Mouse (Mus musculus): ENCODE measurements around the gene Gm10337. TPM values are rescaled to one million over a fixed set of nuclear protein-coding genes. Genes with fewer than 3 reads are reported as not detected.

The Gm10337 gene
- polyA plus RNA-seq, 1 experiment from 2014 or later = 3.4 TPM

DNA sequence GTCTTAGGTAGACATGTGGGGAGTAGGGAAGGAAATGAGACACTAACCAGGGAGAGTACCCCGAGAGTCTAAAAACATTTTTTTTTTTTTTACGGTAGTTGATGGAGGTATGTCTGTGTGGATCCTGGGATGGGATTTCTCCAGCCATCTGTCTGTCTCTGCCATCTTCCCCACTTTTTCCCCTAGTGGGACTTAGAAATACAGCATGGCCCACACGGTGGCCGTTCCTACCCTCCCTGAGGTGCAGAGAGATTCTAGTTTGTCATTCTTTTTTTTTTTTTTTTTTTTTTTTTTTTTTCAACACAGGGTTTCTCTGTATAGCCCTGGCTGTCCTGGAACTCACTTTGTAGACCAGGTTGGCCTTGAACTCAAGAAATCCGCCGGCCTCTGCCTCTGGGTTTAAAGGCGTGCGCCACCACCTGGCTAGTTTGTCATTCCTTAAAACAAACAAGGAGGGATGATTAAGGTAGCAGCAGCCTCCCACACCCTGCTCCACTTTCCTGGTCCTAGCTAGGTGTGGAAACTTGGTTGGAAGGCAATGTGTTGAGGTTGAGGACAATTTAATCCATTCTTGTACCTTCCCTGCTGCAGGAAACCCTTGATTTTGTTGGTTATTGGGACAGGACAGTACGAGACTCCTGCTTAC is 42.0 kb upstream of the Gm10337 start:
- 77% methylated on average over 9 of the region's 9 CpGs for WGBS
- no peak overlapping the region for H3K4me3 ChIP-seq (ENCODE audit: low read depth, low read length)

DNA sequence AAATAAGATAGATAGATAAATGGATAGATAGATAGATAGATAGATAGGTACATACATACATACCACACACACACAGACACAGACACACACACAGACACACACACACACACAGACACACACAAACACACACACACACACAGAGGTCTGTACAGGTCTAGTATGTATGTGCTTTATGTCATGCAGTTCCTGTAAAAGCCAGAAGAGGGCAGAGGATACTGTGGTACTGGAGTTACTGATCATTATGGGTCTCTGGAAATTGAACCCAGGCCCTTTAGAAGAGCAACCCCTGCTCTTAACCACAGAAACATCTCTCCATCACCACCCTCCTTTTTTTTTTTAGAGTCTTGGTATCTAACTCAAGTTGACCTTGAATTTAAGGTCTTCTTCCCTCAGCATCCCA is 39.9 kb upstream of the Gm10337 start:
- Histone ChIP-seq H3K4me1 (replicated peaks; ENCODE audit: control insufficient read depth, insufficient read depth, low read length) (no peaks in the 10 kb centered on the region; the same call in 1 of the 2 replicates), H3K27ac (ENCODE audit: low read depth) (no peak overlapping the region), H3K4me3 (ENCODE audit: low read depth, low read length) (no peak overlapping the region), H3K4me2 (ENCODE audit: low read length) (no peak overlapping the region), H3K9me3 (ENCODE audit: control insufficient read depth, low read length) (no peaks in the 10 kb centered on the region), H3K27me3 (replicated peaks; ENCODE audit: control insufficient read depth, insufficient read depth, low read length) (no peaks in the 10 kb centered on the region), H3K36me3 (ENCODE audit: control insufficient read depth, insufficient read depth, low read length) (no peaks in the 10 kb centered on the region), H3K9ac (ENCODE audit: low read length) (no peak overlapping the region)
- no peak for DNase-seq (ENCODE audit: low spot score)
- ATAC-seq (replicated peaks; ENCODE audit: low FRiP score, low TSS enrichment, low read depth) = no peak

More for the DNA sequence above, 42.0 kb upstream of the Gm10337 start:
- Histone ChIP-seq H3K9ac (ENCODE audit: low read length) (no peak overlapping the region), H3K36me3 (ENCODE audit: control insufficient read depth, insufficient read depth, low read length) (no peaks in the 10 kb centered on the region), H3K27me3 (replicated peaks; ENCODE audit: control insufficient read depth, insufficient read depth, low read length) (no peaks in the 10 kb centered on the region), H3K4me2 (ENCODE audit: low read length) (no peak overlapping the region), H3K9me3 (ENCODE audit: control insufficient read depth, low read length) (no peaks in the 10 kb centered on the region), H3K27ac (ENCODE audit: low read depth) (no peak overlapping the region), H3K4me1 (replicated peaks; ENCODE audit: control insufficient read depth, insufficient read depth, low read length) (no peaks in the 10 kb centered on the region; the same call in 1 of the 2 replicates)
- DNase-seq (ENCODE audit: low spot score) (no peak), ATAC-seq (replicated peaks; ENCODE audit: low FRiP score, low TSS enrichment, low read depth) (no peak)

- WGBS = 92% methylated on average over 9 of the region's 9 CpGs
- no peak overlapping the region for H3K4me2 ChIP-seq (ENCODE audit: low read length)
- DNase-seq (ENCODE audit: low spot score) (no peak), ATAC-seq (replicated peaks; ENCODE audit: low FRiP score, low TSS enrichment, low read depth) (no peak)
- H3K9me3 ChIP-seq (ENCODE audit: control insufficient read depth, low read length) = no peaks in the 10 kb centered on the region
- no peaks in the 10 kb centered on the region for H3K27me3 ChIP-seq (replicated peaks; ENCODE audit: control insufficient read depth, insufficient read depth, low read length)
- H3K36me3 ChIP-seq (ENCODE audit: control insufficient read depth, insufficient read depth, low read length) = peaks cover 8% of the 10 kb centered on the region; the same call in 1 of the 2 replicates
- no peak overlapping the region for H3K27ac ChIP-seq (ENCODE audit: low read depth)
- H3K4me3 ChIP-seq (ENCODE audit: low read depth, low read length) = no peak overlapping the region
- H3K9ac ChIP-seq (ENCODE audit: low read length) = no peak overlapping the region
- H3K4me1 ChIP-seq (replicated peaks; ENCODE audit: control insufficient read depth, insufficient read depth, low read length) = peaks cover 11% of the 10 kb centered on the region; the same call in 1 of the 2 replicates
Observed at GRCm38 (mm10) chr15:102468675-102469370, 34.7 kb upstream of the Gm10337 start.

GRCm38 (mm10) chr15:102470183-102470604 is 33.3 kb upstream of the Gm10337 start, which contains the start of gene Pcbp2:
Pcbp2 (plus strand) TSS chr15:102470539.
- DNase-seq (ENCODE audit: low spot score) = peak; percentile 93
- H3K36me3 ChIP-seq (ENCODE audit: control insufficient read depth, insufficient read depth, low read length) = peaks cover 22% of the 10 kb centered on the region
- peak within 1 kb of the TSS; percentile 85 for H3K4me2 ChIP-seq (ENCODE audit: low read length)
- H3K9ac ChIP-seq (ENCODE audit: low read length) = peak within 1 kb of the TSS; percentile 97
- H3K4me1 ChIP-seq (replicated peaks; ENCODE audit: control insufficient read depth, insufficient read depth, low read length) = peaks cover 11% of the 10 kb centered on the region; the same call in 1 of the 2 replicates
- peak; percentile 99 for ATAC-seq (replicated peaks; ENCODE audit: low FRiP score, low TSS enrichment, low read depth)
- H3K27ac ChIP-seq (ENCODE audit: low read depth) = peak within 1 kb of the TSS; percentile 98
- under 1% methylated on average over 36 of the region's 40 CpGs for WGBS
- H3K27me3 ChIP-seq (replicated peaks; ENCODE audit: control insufficient read depth, insufficient read depth, low read length) = no peaks in the 10 kb centered on the region
- H3K9me3 ChIP-seq (ENCODE audit: control insufficient read depth, low read length) = no peaks in the 10 kb centered on the region
- peak within 1 kb of the TSS; percentile 87 for H3K4me3 ChIP-seq (ENCODE audit: low read depth, low read length)

GRCm38 (mm10) chr15:102470605-102471294 is 32.8 kb upstream of the Gm10337 start:
- peak overlapping the region; percentile 85 for H3K4me2 ChIP-seq (ENCODE audit: low read length)
- peaks cover 27% of the 10 kb centered on the region for H3K36me3 ChIP-seq (ENCODE audit: control insufficient read depth, insufficient read depth, low read length)
- ATAC-seq (replicated peaks; ENCODE audit: low FRiP score, low TSS enrichment, low read depth) (peak; percentile 73), DNase-seq (ENCODE audit: low spot score) (peak; percentile 95)
- peaks cover 11% of the 10 kb centered on the region; the same call in 1 of the 2 replicates for H3K4me1 ChIP-seq (replicated peaks; ENCODE audit: control insufficient read depth, insufficient read depth, low read length)
- under 1% methylated on average over 40 of the region's 67 CpGs for WGBS
- H3K4me3 ChIP-seq (ENCODE audit: low read depth, low read length) = peak overlapping the region; percentile 87
- no peaks in the 10 kb centered on the region for H3K9me3 ChIP-seq (ENCODE audit: control insufficient read depth, low read length)
- H3K27ac ChIP-seq (ENCODE audit: low read depth) = peak overlapping the region; percentile 98
- peak overlapping the region; percentile 97 for H3K9ac ChIP-seq (ENCODE audit: low read length)
- H3K27me3 ChIP-seq (replicated peaks; ENCODE audit: control insufficient read depth, insufficient read depth, low read length) = no peaks in the 10 kb centered on the region

- ATAC-seq (replicated peaks; ENCODE audit: low FRiP score, low TSS enrichment, low read depth) (no peak), DNase-seq (ENCODE audit: low spot score) (no peak)
- H3K4me3 ChIP-seq (ENCODE audit: low read depth, low read length) = peak overlapping the region; percentile 87
- peak overlapping the region; percentile 97 for H3K9ac ChIP-seq (ENCODE audit: low read length)
- WGBS = 0% methylated on average over 10 of the region's 10 CpGs
- no peaks in the 10 kb centered on the region for H3K27me3 ChIP-seq (replicated peaks; ENCODE audit: control insufficient read depth, insufficient read depth, low read length)
- peaks cover 32% of the 10 kb centered on the region for H3K36me3 ChIP-seq (ENCODE audit: control insufficient read depth, insufficient read depth, low read length)
- H3K4me1 ChIP-seq (replicated peaks; ENCODE audit: control insufficient read depth, insufficient read depth, low read length) = peaks cover 11% of the 10 kb centered on the region; the same call in 1 of the 2 replicates
- H3K9me3 ChIP-seq (ENCODE audit: control insufficient read depth, low read length) = no peaks in the 10 kb centered on the region
- H3K4me2 ChIP-seq (ENCODE audit: low read length) = peak overlapping the region; percentile 85
- H3K27ac ChIP-seq (ENCODE audit: low read depth) = peak overlapping the region; percentile 98
Observed at GRCm38 (mm10) chr15:102471295-102471645, 32.3 kb upstream of the Gm10337 start.

DNA sequence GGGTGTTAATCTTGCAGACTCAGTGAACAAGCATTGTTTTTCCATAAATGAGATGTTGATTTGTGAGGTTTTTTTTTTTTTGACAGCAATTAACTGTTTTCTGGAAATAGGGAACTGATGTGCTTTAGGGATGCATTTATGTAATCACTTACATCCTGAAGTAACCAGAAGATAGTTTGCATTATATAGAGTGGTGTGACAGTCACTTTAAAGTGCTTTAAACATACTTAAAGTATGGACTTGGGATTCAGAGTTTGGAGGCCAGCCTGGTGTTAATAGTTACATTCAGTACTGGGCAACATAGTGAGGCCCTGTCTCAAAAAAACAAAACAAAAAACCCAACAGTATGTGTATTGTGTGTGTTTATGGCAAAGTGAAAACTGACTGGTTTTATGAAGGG is 31.8 kb upstream of the Gm10337 start:
- peaks cover 11% of the 10 kb centered on the region; the same call in 1 of the 2 replicates for H3K4me1 ChIP-seq (replicated peaks; ENCODE audit: control insufficient read depth, insufficient read depth, low read length)
- peak overlapping the region; percentile 87 for H3K4me3 ChIP-seq (ENCODE audit: low read depth, low read length)
- peak overlapping the region; percentile 97 for H3K9ac ChIP-seq (ENCODE audit: low read length)
- no peaks in the 10 kb centered on the region for H3K9me3 ChIP-seq (ENCODE audit: control insufficient read depth, low read length)
- no peaks in the 10 kb centered on the region for H3K27me3 ChIP-seq (replicated peaks; ENCODE audit: control insufficient read depth, insufficient read depth, low read length)
- DNase-seq (ENCODE audit: low spot score) (no peak), ATAC-seq (replicated peaks; ENCODE audit: low FRiP score, low TSS enrichment, low read depth) (no peak)
- peaks cover 37% of the 10 kb centered on the region for H3K36me3 ChIP-seq (ENCODE audit: control insufficient read depth, insufficient read depth, low read length)
- H3K4me2 ChIP-seq (ENCODE audit: low read length) = peak overlapping the region; percentile 85
- no peak overlapping the region for H3K27ac ChIP-seq (ENCODE audit: low read depth)

- Histone ChIP-seq H3K27ac (ENCODE audit: low read depth) (no peak overlapping the region), H3K4me3 (ENCODE audit: low read depth, low read length) (no peak overlapping the region), H3K27me3 (replicated peaks; ENCODE audit: control insufficient read depth, insufficient read depth, low read length) (no peaks in the 10 kb centered on the region), H3K9ac (ENCODE audit: low read length) (no peak overlapping the region), H3K36me3 (ENCODE audit: control insufficient read depth, insufficient read depth, low read length) (peaks cover 52% of the 10 kb centered on the region), H3K9me3 (ENCODE audit: control insufficient read depth, low read length) (no peaks in the 10 kb centered on the region), H3K4me1 (replicated peaks; ENCODE audit: control insufficient read depth, insufficient read depth, low read length) (peaks cover 11% of the 10 kb centered on the region; the same call in 1 of the 2 replicates), H3K4me2 (ENCODE audit: low read length) (no peak overlapping the region)
- ATAC-seq (replicated peaks; ENCODE audit: low FRiP score, low TSS enrichment, low read depth) (no peak), DNase-seq (ENCODE audit: low spot score) (no peak)
- 76% methylated on average over 2 of the region's 2 CpGs for WGBS
Observed at GRCm38 (mm10) chr15:102473246-102473645, 30.3 kb upstream of the Gm10337 start.
